Mouse (Mus musculus): ENCODE results near the gene Map1lc3b. TPM values are rescaled to one million over a fixed set of nuclear protein-coding genes. Genes with fewer than 3 reads are reported as not detected.
"Not testable (repeated sequence)": the region's sequence is repeated elsewhere in the genome, so short reads cannot be mapped to it uniquely, and the experiment has no call there.

Gene Map1lc3b
- polyA plus RNA-seq, 1 experiment from 2014 or later: 205 TPM

- not testable (repeated sequence) for ATAC-seq (ENCODE audit: low FRiP score, low TSS enrichment); H3K4me2 ChIP-seq (replicated peaks; ENCODE audit: low read depth, low read length); H3K27me3 ChIP-seq (ENCODE audit: control insufficient read depth, insufficient read depth, low read length); H3K9ac ChIP-seq (ENCODE audit: low read depth, low read length); H3K4me1 ChIP-seq (ENCODE audit: control insufficient read depth, insufficient read depth, low read length); H3K9me3 ChIP-seq (ENCODE audit: control insufficient read depth, low read length); H3K4me3 ChIP-seq (ENCODE audit: low read length); H3K27ac ChIP-seq (ENCODE audit: low read depth, low read length)
- peaks cover 70% of the 10 kb centered on the region for H3K36me3 ChIP-seq (ENCODE audit: control insufficient read depth, insufficient read depth, low read length)
- 79% methylated on average over 2 of the region's 2 CpGs for WGBS
Observed at GRCm38 (mm10) chr8:121597492-121597891, 7.3 kb downstream of the Map1lc3b start.

- no peak for ATAC-seq (ENCODE audit: low FRiP score, low TSS enrichment)
- Histone ChIP-seq H3K4me1 (ENCODE audit: control insufficient read depth, insufficient read depth, low read length) (no peaks in the 10 kb centered on the region), H3K4me3 (ENCODE audit: low read length) (no peak overlapping the region), H3K36me3 (ENCODE audit: control insufficient read depth, insufficient read depth, low read length) (peaks cover 76% of the 10 kb centered on the region), H3K4me2 (replicated peaks; ENCODE audit: low read depth, low read length) (no peak overlapping the region), H3K27me3 (ENCODE audit: control insufficient read depth, insufficient read depth, low read length) (no peaks in the 10 kb centered on the region), H3K9ac (ENCODE audit: low read depth, low read length) (no peak overlapping the region), H3K9me3 (ENCODE audit: control insufficient read depth, low read length) (no peaks in the 10 kb centered on the region), H3K27ac (ENCODE audit: low read depth, low read length) (no peak overlapping the region)
- 88% methylated on average over 7 of the region's 7 CpGs for WGBS
Observed at GRCm38 (mm10) chr8:121598190-121598589, 8.0 kb downstream of the Map1lc3b start.

DNA sequence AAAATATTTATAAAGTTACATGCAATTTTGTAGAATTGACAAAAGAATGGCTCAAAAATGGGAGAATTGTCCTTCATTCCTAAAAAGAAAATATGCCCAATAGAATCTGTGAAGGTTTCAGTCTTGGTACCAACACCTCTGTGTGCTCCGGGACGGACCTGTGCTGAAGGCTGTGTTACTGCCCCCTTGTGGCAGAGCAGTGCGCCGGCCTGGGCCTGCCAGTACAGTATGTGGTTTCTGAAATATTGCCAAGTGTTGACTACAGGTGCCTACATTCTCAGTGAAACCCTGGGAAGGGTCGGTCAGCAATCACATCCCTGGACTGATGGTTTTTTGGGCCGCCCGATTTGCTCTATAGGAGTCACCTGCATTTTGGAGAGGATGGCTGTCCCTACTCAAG, 8.7 kb downstream of the Map1lc3b start:
- Histone ChIP-seq H3K27ac (ENCODE audit: low read depth, low read length) (no peak overlapping the region), H3K4me3 (ENCODE audit: low read length) (no peak overlapping the region), H3K4me1 (ENCODE audit: control insufficient read depth, insufficient read depth, low read length) (no peaks in the 10 kb centered on the region), H3K27me3 (ENCODE audit: control insufficient read depth, insufficient read depth, low read length) (no peaks in the 10 kb centered on the region), H3K9ac (ENCODE audit: low read depth, low read length) (no peak overlapping the region), H3K36me3 (ENCODE audit: control insufficient read depth, insufficient read depth, low read length) (peaks cover 73% of the 10 kb centered on the region), H3K4me2 (replicated peaks; ENCODE audit: low read depth, low read length) (no peak overlapping the region), H3K9me3 (ENCODE audit: control insufficient read depth, low read length) (no peaks in the 10 kb centered on the region)
- peak; percentile 75; the same call in 1 of the 2 replicates for ATAC-seq (ENCODE audit: low FRiP score, low TSS enrichment)
- 39% methylated on average over 7 of the region's 7 CpGs for WGBS

DNA sequence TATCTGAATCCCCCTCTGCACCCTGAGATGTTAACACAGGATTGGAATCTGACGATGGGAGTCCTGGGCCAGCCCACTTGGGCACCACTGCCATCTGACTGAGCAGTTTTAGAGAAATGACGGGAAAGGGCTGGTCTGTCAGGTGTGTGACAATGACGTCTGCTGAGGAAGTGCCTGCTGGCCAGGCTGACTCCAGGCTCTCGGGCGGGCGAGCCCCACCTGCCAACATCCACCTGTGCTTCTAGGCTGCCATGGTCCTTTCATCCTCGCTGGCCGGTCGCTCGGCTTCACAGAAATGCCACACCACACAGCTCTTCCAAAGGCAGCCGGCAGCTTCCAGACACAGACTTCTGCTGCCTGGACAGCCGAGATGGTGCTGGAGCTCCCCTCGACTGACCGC, 9.7 kb downstream of the Map1lc3b start:
- 84% methylated on average over 14 of the region's 14 CpGs for WGBS
- Histone ChIP-seq H3K4me2 (replicated peaks; ENCODE audit: low read depth, low read length) (no peak overlapping the region), H3K9me3 (ENCODE audit: control insufficient read depth, low read length) (no peaks in the 10 kb centered on the region), H3K4me1 (ENCODE audit: control insufficient read depth, insufficient read depth, low read length) (no peaks in the 10 kb centered on the region), H3K36me3 (ENCODE audit: control insufficient read depth, insufficient read depth, low read length) (peaks cover 73% of the 10 kb centered on the region), H3K4me3 (ENCODE audit: low read length) (no peak overlapping the region), H3K9ac (ENCODE audit: low read depth, low read length) (no peak overlapping the region), H3K27ac (ENCODE audit: low read depth, low read length) (no peak overlapping the region), H3K27me3 (ENCODE audit: control insufficient read depth, insufficient read depth, low read length) (no peaks in the 10 kb centered on the region)
- no peak for ATAC-seq (ENCODE audit: low FRiP score, low TSS enrichment)

- Histone ChIP-seq H3K4me3 (ENCODE audit: low read length) (no peak overlapping the region), H3K9me3 (ENCODE audit: control insufficient read depth, low read length) (no peaks in the 10 kb centered on the region), H3K4me1 (ENCODE audit: control insufficient read depth, insufficient read depth, low read length) (no peaks in the 10 kb centered on the region), H3K27me3 (ENCODE audit: control insufficient read depth, insufficient read depth, low read length) (no peaks in the 10 kb centered on the region), H3K27ac (ENCODE audit: low read depth, low read length) (no peak overlapping the region), H3K36me3 (ENCODE audit: control insufficient read depth, insufficient read depth, low read length) (peaks cover 85% of the 10 kb centered on the region), H3K9ac (ENCODE audit: low read depth, low read length) (no peak overlapping the region), H3K4me2 (replicated peaks; ENCODE audit: low read depth, low read length) (no peak overlapping the region)
- WGBS: 97% methylated on average over 12 of the region's 12 CpGs
- ATAC-seq (ENCODE audit: low FRiP score, low TSS enrichment): no peak
Observed at GRCm38 (mm10) chr8:121602411-121602810, 12.2 kb downstream of the Map1lc3b start.

DNA sequence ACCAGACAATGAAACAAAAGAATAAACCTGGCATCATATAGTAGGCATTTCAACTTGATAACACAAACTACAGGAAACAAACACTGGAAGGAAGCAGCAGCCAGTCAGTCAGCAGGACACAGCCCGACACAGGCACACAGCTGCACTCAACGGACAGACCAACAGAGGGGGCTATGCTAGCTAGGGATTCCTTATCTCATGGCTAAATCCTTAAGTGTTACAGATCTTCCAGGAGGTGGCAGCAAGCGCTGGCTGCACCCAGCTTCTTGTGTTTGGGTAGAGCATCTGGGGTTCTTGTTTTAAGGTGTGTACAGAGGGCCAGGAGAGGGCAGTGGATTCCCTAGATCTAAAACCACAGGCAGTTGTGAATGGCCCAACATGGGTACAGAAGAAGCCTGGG, 12.7 kb downstream of the Map1lc3b start:
- no peak overlapping the region for H3K4me2 ChIP-seq (replicated peaks; ENCODE audit: low read depth, low read length)
- ATAC-seq (ENCODE audit: low FRiP score, low TSS enrichment): 0 out of 2 replicates have a peak, but pooled peaks have one; percentile 39
- WGBS: 37% methylated on average over 3 of the region's 3 CpGs
- H3K4me1 ChIP-seq (ENCODE audit: control insufficient read depth, insufficient read depth, low read length): no peaks in the 10 kb centered on the region
- H3K27me3 ChIP-seq (ENCODE audit: control insufficient read depth, insufficient read depth, low read length): no peaks in the 10 kb centered on the region
- peaks cover 85% of the 10 kb centered on the region for H3K36me3 ChIP-seq (ENCODE audit: control insufficient read depth, insufficient read depth, low read length)
- H3K4me3 ChIP-seq (ENCODE audit: low read length): no peak overlapping the region
- H3K27ac ChIP-seq (ENCODE audit: low read depth, low read length): no peak overlapping the region
- H3K9ac ChIP-seq (ENCODE audit: low read depth, low read length): no peak overlapping the region
- no peaks in the 10 kb centered on the region for H3K9me3 ChIP-seq (ENCODE audit: control insufficient read depth, low read length)

- H3K27me3 ChIP-seq (ENCODE audit: control insufficient read depth, insufficient read depth, low read length): no peaks in the 10 kb centered on the region
- no peak overlapping the region for H3K9ac ChIP-seq (ENCODE audit: low read depth, low read length)
- H3K9me3 ChIP-seq (ENCODE audit: control insufficient read depth, low read length): no peaks in the 10 kb centered on the region
- H3K4me3 ChIP-seq (ENCODE audit: low read length): no peak overlapping the region
- no peak for ATAC-seq (ENCODE audit: low FRiP score, low TSS enrichment)
- H3K36me3 ChIP-seq (ENCODE audit: control insufficient read depth, insufficient read depth, low read length): peaks cover 88% of the 10 kb centered on the region
- H3K27ac ChIP-seq (ENCODE audit: low read depth, low read length): no peak overlapping the region
- 94% methylated on average over 12 of the region's 12 CpGs for WGBS
- H3K4me2 ChIP-seq (replicated peaks; ENCODE audit: low read depth, low read length): no peak overlapping the region
- H3K4me1 ChIP-seq (ENCODE audit: control insufficient read depth, insufficient read depth, low read length): no peaks in the 10 kb centered on the region
Observed at GRCm38 (mm10) chr8:121603801-121604200, 13.6 kb downstream of the Map1lc3b start.

- Histone ChIP-seq H3K4me3 (ENCODE audit: low read length) (no peak overlapping the region), H3K9me3 (ENCODE audit: control insufficient read depth, low read length) (no peaks in the 10 kb centered on the region), H3K9ac (ENCODE audit: low read depth, low read length) (no peak overlapping the region), H3K27me3 (ENCODE audit: control insufficient read depth, insufficient read depth, low read length) (no peaks in the 10 kb centered on the region), H3K4me2 (replicated peaks; ENCODE audit: low read depth, low read length) (no peak overlapping the region), H3K4me1 (ENCODE audit: control insufficient read depth, insufficient read depth, low read length) (no peaks in the 10 kb centered on the region), H3K27ac (ENCODE audit: low read depth, low read length) (no peak overlapping the region), H3K36me3 (ENCODE audit: control insufficient read depth, insufficient read depth, low read length) (peaks cover 80% of the 10 kb centered on the region)
- no peak for ATAC-seq (ENCODE audit: low FRiP score, low TSS enrichment)
- WGBS: 84% methylated on average over 5 of the region's 5 CpGs
Observed at GRCm38 (mm10) chr8:121607661-121608060, 17.5 kb downstream of the Map1lc3b start.

- H3K9me3 ChIP-seq (ENCODE audit: control insufficient read depth, low read length): no peaks in the 10 kb centered on the region
- no peak overlapping the region for H3K27ac ChIP-seq (ENCODE audit: low read depth, low read length)
- no peak overlapping the region for H3K4me2 ChIP-seq (replicated peaks; ENCODE audit: low read depth, low read length)
- H3K4me1 ChIP-seq (ENCODE audit: control insufficient read depth, insufficient read depth, low read length): no peaks in the 10 kb centered on the region
- WGBS: 88% methylated on average over 15 of the region's 15 CpGs
- no peaks in the 10 kb centered on the region for H3K27me3 ChIP-seq (ENCODE audit: control insufficient read depth, insufficient read depth, low read length)
- H3K36me3 ChIP-seq (ENCODE audit: control insufficient read depth, insufficient read depth, low read length): peaks cover 68% of the 10 kb centered on the region
- ATAC-seq (ENCODE audit: low FRiP score, low TSS enrichment): no peak
- no peak overlapping the region for H3K9ac ChIP-seq (ENCODE audit: low read depth, low read length)
- H3K4me3 ChIP-seq (ENCODE audit: low read length): no peak overlapping the region
Observed at GRCm38 (mm10) chr8:121609251-121609650, 19.1 kb downstream of the Map1lc3b start.

Measured in kidney, embryonic 14.5 days (tissue).